Mouse (Mus musculus): Measurements from ENCODE around the gene Unc5c.

DNA sequence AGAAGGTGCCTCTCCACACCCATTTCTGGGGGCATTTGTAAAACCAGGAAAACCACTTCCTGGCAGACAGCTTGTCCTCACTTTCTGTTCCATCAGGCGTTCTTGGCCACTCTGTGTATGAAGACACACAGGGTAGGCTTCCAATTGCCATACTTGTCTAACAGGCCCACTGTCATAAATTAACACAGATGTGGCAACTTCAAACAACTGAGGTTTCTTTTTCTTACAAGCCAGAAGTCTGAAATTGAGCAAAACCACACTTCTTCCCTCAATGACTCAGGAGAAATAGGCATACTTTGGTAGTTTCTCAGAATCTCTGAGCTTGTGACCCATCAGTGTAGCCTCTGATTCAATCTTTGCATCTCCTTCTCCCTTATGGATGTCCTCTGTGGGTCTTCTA is 225.7 kb downstream of the Unc5c start:
- TF ChIP-seq CTCF (IDR thresholded peaks at IDR 0.05; ENCODE audit: control insufficient read depth, insufficient read depth, insufficient replicate concordance, low read depth, low read length) = no peak
- no peak for TF ChIP-seq POLR2A (IDR thresholded peaks at IDR 0.05; ENCODE audit: control insufficient read depth, low read depth, low read length)

Measured in testis, adult 2 months (tissue).